Mouse (Mus musculus) Muller cell, postnatal 12 days (primary cell): ENCODE data around the gene Cabp2.
A peak's percentile ranks its signal among the peaks of the same experiment; 100 is the strongest.
"Not testable (repeated sequence)": the region's sequence is repeated elsewhere in the genome, so short reads cannot be mapped to it uniquely, and the experiment has no call there.

Experiments
- DNase-seq: peaks from one replicate; pipeline ENCODE4 v3.0.0-alpha.2; 2015; ENCODE audit errors: inconsistent ontology term

Gene Cabp2

DNA sequence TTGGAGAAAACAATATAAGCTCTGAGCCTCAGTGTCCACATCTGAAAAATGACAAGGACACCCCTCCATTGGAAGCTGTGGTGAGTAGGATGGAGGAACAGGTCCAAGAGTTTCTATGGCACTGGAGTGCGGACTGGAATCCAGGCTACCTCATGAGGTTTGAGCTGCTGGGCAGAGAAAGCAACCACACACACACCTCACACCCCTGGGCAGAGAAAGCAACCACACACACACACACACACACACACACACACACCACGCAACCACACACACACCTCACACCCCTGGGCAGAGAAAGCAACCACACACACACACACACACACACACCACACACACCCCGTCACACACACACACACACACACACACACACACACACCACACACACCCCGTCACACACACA, 43.9 kb downstream of the Cabp2 start:
- DNase-seq: not testable (repeated sequence)

GRCm38 (mm10) chr19:4125741-4126696, 44.6 kb downstream of the Cabp2 start, which contains the start of gene Aip:
Gene Aip, minus strand, starts transcription at chr19:4125858.
- DNase-seq: peak; percentile 99

DNA sequence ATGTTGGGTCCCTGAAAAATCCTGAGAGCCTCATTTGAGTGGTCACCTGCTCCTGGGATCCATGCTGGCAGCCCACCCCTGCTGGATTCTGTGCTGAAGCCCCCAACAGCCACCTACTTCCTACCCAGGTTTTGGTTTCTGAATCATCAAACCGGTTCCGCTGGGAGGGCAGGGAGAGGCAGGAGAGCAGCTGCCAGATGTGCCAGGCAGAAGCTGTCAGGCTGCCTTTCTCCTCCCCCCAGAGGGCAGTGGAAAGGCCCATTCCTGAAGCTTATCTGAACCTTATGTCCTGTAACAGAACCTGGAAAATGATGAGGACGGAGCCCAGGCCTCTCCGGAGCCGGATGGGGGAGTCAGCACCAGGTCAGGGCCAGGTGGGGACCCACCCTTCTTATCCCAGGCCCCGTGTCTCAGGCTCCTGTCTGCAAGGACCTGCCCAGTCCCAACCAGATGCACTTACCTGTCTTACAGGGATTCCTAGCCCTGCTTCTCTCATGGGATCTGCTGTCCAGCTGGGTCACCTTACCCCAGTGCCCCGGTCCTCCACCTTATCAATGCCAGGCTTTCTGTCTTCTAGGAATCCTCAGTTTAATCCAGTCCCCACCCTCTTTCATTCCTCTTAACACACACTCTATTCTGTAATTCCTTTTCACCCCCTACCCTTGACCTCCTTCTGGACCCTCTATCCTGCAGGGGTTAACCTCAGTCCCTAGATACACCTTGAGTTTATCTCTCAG, 45.5 kb downstream of the Cabp2 start:
- DNase-seq: no peak

GRCm38 (mm10) chr19:4129462-4129861, 48.1 kb downstream of the Cabp2 start:
- DNase-seq: no peak

DNA sequence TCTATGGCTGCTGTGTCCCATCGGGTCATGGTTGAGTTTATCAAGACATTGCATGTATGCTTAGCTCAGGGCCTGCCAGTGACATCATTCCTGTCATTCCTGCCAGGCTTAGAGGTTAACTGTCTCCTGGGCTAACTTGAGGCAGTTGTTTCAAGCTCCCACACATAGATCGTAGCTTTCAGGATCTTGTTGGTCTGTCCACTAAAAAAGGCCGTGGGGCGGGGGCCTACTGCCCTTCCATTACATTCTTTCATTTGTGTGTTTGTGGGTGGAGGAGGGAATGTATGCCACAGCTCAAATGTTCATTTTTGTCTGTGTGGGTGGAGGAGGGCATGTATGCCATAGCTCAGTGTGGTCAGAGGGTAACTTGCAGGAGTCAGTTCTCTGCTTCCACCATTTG, 48.7 kb downstream of the Cabp2 start:
- DNase-seq: peak; percentile 71

DNA sequence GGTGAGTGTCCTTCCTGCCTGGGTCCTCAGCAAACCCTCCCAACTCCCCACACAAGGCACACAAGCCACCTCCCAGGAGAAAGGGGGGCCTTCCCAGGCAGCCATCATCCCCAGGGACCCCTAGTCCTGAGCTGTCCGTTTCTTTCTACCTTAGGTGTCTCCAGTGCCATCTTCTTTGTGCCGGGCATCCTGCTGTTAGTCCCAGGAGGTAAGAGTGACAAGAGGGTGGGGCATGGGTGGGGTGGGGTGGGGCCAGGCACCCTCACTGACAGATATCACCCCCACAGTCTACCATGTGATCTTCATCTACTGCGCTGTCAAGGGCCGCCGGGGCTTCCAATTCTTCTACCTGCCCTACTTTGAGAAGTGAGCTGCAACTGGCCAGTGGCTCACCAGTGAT, 49.7 kb downstream of the Cabp2 start:
- no peak for DNase-seq

GRCm38 (mm10) chr19:4131768-4132167, 50.4 kb downstream of the Cabp2 start:
- no peak for DNase-seq

DNA sequence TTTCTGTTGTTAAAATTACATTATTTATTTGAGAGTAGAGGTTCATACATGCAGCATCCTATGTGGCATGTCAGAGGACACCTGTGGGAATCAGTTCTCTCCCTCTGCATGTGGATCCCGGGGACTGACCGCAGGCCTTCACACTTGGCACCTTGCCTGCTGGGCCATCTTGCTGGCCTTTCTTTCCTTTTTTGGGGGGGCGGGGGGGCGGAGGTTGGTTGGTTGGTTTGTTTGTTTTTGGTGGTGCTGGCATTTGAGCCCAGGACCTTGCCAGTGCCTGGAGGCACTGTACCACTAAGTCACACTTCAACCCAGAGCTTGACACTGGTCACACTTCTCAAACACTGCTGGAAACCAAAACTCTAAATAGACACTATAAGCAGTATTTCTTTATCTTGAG, 53.0 kb downstream of the Cabp2 start:
- DNase-seq: no peak

DNA sequence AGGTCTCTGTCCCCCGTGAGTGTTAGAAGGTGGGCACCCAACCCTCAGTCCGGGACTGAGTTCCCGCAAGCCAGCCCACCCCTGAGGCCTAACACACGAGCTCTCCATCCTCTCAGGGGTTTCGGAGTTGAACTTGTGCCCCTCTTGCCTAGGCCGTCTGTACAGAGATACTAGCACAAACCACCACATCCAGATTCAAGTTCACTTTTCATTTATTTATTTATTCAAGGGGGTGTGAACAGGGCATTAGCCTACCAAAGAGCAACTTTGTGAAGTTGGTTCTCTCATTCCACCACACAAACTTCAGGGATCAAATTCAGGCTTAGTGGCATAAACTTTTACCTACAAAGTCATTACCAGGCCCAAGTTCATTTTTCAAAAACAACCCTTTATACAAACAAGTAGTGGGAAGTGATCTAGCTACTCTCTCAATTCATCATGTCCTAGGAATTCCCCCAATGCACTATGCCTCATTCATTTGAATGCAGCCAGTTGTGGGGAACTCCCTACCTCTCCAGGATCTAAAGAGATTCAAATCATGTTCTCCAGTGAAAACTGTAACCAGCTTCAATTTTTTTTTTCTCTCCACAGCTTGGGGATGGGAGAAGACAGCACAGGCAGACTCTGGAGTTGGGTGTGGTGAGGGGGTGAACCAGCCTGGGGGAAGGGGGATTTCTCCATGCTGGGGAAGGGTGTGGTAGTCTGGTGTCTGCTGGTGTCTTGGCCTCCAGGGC, 54.0 kb downstream of the Cabp2 start:
- DNase-seq: not testable (repeated sequence)

- not testable (repeated sequence) for DNase-seq
These were observed 54.6 kb downstream of the Cabp2 start for GRCm38 (mm10) chr19:4135963-4136345.

- no peak for DNase-seq
These were observed 55.1 kb downstream of the Cabp2 start for GRCm38 (mm10) chr19:4136463-4136862.
